Mouse (Mus musculus) heart, adult 10 weeks (tissue): ENCODE results near the gene Cyb5rl. TPM values are rescaled to one million over a fixed set of nuclear protein-coding genes. Genes with fewer than 3 reads are reported as not detected.

Source experiments
- polyA plus RNA-seq: library from polyadenylated mRNA; stranded (reverse); fragments of 350-450 nt; fragmentation: Illumina TruSeq; extraction: RNeasy Lipid Tissue Mini Kit (QIAGEN cat#74804); gene quantifications from one replicate; pipeline ENCODE4 v1.2.3, GENCODE M21; 2014; ENCODE audit warnings: low read depth, low replicate concordance

The Cyb5rl gene
- polyA plus RNA-seq: 14.2 TPM

DNA sequence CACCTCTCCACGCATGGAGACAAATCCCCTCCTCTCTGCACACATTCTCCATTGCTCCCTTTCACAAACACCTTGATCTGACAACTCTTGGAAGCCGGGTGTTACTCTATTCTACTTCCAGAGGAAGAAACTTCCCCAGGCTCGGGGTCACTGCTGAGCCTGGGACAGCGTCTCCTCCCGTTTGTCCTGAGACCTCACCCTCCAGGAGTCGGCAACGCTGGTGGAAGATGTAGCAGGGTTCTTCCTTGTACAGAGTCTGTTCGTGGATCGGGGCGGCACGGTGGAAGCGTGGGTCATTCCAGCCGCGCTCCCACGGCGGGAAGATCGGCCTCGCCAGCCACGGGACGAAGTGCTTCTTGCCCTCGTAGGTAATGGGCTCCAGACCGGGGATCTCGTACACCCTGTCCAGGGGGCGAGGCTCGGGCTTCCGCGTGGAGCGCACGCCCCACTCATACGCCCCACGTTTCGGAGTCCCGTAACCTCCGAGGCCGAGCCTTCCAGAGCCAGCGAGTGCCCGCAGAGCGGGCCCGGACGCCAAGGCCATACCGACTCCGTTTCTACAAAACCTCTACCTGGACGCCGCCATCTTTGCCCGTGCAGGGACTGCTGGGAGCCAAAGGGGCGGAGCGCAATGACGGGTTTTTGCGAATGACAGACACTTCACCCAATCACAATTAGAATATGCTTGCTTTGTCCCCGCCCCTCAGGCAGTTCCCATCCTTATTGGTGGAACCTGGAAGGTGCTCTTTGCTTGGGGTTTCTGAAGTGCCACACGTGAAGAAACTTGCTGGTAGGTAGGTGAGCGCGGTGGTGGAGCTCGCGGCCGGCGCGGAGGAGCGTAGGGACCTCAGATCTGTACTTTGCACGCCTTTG, at the start of gene Cyb5rl, which contains the start of gene Mrpl37:
Gene Cyb5rl (plus strand): TSS at position 737 of the 873 bp plus-strand sequence.
Gene Mrpl37 (minus strand): TSS at position 617 of the 873 bp plus-strand sequence.

DNA sequence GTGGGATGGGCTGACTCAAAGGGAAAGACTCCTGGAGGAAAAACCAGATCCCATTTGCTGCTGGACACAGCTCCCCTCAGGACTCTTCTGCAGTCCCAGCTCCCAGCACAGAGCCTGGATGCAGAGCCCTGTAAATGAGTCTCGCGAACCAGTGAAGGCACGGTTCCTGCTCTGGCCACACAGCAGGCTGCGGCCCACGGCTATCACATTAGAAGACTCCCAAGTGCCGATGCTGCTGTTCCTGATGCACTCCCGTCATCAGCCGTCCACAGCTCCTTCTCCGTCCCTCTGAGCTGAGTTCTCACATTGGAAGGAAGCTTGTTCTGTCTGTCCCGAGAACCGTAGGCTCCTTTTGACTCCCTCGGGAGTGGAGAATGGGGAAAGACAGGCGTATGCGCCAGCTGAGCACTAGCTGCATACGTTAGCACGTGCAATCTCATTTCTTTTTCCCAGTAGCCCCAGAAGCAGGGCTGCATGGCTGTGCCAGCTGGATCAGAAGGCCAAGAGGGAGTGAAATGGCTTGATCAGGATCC, 30.1 kb downstream of the Cyb5rl start, which contains the start of gene Cdcp2:
Gene Cdcp2 (plus strand): TSS at position 51 of the 533 bp plus-strand sequence.

Other genes starting within 250 kb of the Cyb5rl start
- gene Ssbp3, start 156.3 kb upstream of the Cyb5rl start, polyA plus RNA-seq: 31.4 TPM
- 101 TPM for gene Mrpl37, start 120 bp upstream of the Cyb5rl start, polyA plus RNA-seq
- not detected for gene Cdcp2, start 29.9 kb downstream of the Cyb5rl start, polyA plus RNA-seq
- 181 TPM for gene Tmem59, start 111.4 kb downstream of the Cyb5rl start, polyA plus RNA-seq
- 8.1 TPM for gene Tceanc2, start 112.1 kb downstream of the Cyb5rl start, polyA plus RNA-seq
- gene Ldlrad1, start 142.2 kb downstream of the Cyb5rl start, polyA plus RNA-seq: not detected
- gene Lrrc42, start 186.5 kb downstream of the Cyb5rl start, polyA plus RNA-seq: 12.3 TPM
- gene Hspb11, start 186.6 kb downstream of the Cyb5rl start, polyA plus RNA-seq: 12.4 TPM
- not detected for gene Dio1, start 240.2 kb downstream of the Cyb5rl start, polyA plus RNA-seq
- gene Yipf1, start 247.4 kb downstream of the Cyb5rl start, polyA plus RNA-seq: 26.4 TPM